Mouse (Mus musculus): ENCODE measurements around the gene Arl14.
"Not testable (repeated sequence)": the region's sequence is repeated elsewhere in the genome, so short reads cannot be mapped to it uniquely, and the experiment has no call there.

Gene Arl14

DNA sequence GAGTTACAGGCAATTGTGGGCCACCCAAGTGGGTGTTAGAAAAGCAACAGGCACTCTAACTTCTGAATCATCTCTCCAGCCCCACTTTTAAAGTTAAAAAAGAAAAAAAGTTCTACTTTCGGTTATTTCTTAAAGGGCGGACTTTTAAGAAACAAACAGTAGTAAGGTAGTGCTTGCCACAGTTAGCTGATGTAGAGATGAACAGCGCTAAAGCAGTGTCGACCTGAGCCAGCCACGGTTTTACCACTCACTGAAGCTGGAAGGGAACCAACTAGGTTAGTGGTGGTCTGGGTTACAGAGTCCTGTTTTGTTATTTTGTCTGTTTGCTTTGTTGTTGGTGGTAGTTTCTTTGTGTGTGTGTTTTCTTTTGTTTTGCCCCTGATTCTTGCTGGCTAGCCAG is 8.8 kb upstream of the Arl14 start:
- DNase-seq (ENCODE audit: low spot score in 2 of 2): no peak

GRCm38 (mm10) chr3:69214566-69214965 is 7.7 kb upstream of the Arl14 start:
- DNase-seq (ENCODE audit: low spot score in 2 of 2): no peak

GRCm38 (mm10) chr3:69222502-69222900 is 282 bp downstream of the Arl14 start:
- DNase-seq (ENCODE audit: low spot score in 2 of 2): no peak

GRCm38 (mm10) chr3:69222987-69223386 is 768 bp downstream of the Arl14 start:
- no peak for DNase-seq (ENCODE audit: low spot score in 2 of 2)

DNA sequence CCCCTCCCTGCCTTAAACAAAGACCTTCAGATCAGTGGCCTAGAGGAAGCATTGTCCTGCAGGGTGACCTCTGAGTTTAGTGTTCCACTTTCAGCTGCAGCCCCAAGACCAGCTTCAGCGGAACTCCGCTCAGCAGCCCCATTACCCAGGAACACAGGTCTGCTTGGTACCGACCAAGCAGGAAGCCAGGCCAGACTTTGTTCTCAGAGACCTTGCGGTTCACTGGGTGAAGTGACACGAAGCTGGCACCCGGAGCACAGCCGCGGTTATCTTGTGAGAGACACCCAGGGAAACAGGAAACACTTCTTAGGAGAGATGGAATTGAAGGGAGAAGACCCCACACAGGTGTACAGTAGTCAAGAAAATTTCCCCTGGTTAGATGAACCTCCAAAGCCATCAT is 1.4 kb downstream of the Arl14 start:
- peak; percentile 30 to 37 for DNase-seq (ENCODE audit: low spot score in 2 of 2)

GRCm38 (mm10) chr3:69225019-69225418 is 2.8 kb downstream of the Arl14 start:
- DNase-seq (ENCODE audit: low spot score in 2 of 2): no peak

DNA sequence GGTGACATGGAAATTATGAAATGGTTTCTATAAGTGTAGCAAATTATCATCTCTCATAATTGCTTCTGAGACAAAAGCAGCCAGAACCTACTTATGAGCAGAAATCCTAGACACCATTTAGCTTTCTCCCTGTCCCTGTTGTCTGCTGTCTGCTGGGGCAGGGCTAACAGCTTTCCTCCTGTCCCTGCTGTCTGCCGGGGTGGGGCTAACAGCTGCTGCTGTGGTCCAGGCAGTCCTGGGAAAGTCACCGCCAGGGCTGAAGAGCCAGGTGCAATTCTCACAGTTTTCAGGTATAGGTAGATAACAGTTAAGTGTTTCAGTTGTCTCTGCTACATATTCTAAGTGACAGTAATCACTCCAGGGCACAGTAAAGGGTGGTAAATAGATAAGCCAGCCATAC is 4.3 kb downstream of the Arl14 start:
- DNase-seq (ENCODE audit: low spot score in 2 of 2): no peak

GRCm38 (mm10) chr3:69228002-69228401 is 5.8 kb downstream of the Arl14 start:
- DNase-seq (ENCODE audit: low spot score in 2 of 2): peak; percentile 13 to 19

- DNase-seq (ENCODE audit: low spot score in 2 of 2): no peak
Observed at GRCm38 (mm10) chr3:69231522-69232138, 9.4 kb downstream of the Arl14 start.

DNA sequence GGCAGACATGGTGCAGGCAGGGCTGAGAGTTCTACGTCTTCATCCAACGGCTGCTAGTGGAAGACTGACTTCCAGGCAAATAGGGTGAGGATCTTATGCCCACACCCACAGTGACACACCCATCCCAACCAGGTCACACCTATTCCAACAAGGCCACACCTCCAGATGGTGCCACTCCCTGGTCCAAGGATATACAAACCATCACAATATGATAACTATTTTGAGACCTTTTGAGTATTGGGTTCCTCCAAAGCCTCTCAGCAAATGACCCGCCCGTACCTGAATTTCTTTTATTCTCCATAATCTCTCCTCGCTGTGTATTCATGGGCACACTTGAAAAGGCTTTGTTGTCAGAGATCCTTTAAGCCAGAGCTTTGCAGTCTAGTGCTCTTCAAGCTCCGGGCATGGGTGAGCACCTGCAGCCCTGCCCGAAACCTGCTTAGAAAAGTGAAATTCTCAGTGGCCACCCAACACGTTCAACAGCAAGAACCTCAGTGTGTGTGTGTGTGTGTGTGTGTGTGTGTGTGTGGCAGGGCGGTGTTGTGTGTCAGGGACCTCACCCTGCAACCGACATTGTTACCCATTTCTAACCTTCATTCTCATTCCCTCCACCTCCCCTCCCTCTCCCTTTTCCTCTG is 11.5 kb downstream of the Arl14 start:
- DNase-seq (ENCODE audit: low spot score in 2 of 2): not testable (repeated sequence)

- no peak for DNase-seq (ENCODE audit: low spot score in 2 of 2)
Observed at GRCm38 (mm10) chr3:69234525-69234924, 12.3 kb downstream of the Arl14 start.

DNA sequence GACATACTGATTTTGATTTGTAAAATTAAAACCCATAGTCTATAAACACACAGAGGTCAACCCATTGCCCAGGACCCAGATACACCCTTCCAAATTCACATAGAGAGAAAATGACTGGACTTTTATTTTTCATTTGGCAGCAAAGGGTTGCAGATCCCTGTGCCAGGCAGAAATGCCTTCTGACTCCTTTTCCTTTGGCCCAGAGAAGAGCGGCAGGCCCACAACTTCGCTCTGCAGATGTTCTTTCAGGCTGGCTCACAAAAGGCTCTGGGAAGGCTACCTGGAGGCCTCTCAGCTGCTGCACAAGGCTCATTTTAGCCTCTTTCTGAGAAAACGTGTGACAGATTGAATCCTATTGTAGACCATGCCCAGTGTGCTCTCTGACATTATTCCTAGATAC is 13.6 kb downstream of the Arl14 start:
- no peak for DNase-seq (ENCODE audit: low spot score in 2 of 2)

DNA sequence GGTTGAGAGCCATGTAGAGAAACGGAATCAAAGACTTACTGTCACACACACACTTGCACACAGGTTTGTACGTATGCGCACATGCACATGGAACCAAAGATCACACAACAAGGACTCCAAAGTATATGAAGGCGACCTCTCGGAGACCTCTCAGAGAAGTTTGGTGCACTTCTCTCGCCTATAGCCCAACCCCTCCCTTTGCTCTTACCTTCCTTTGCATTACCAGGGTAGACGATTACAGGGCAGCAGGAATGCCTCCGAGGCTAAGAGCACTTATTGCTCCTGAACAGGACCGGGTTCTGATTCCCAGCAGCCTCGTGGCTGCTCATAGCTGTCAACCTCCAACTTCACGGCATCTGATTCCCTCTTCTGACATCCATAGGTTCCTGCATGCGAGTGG is 14.3 kb downstream of the Arl14 start:
- no peak for DNase-seq (ENCODE audit: low spot score in 2 of 2)

GRCm38 (mm10) chr3:69238141-69238851 is 16.1 kb downstream of the Arl14 start:
- peak; percentile 28 to 47 for DNase-seq (ENCODE audit: low spot score in 2 of 2)

DNA sequence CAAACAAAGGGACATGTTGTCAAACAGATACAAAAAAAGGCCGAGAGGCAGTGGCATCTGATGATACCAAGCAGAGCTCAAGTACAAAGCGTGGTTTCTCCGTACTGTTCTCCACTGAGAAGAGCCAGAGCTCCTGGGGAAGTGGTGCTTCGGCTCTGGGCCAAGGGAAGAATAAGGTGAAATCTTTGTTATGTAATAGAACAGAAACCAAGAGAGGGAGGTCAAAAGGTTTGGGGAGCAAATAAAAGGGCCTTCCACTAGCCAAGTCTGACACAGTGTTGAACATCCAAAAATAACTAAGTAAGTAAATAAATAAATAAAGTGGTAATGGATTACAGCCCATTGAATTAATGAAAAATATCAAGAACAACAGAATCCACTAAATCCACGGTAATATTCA is 17.0 kb downstream of the Arl14 start:
- no peak for DNase-seq (ENCODE audit: low spot score in 2 of 2)

DNA sequence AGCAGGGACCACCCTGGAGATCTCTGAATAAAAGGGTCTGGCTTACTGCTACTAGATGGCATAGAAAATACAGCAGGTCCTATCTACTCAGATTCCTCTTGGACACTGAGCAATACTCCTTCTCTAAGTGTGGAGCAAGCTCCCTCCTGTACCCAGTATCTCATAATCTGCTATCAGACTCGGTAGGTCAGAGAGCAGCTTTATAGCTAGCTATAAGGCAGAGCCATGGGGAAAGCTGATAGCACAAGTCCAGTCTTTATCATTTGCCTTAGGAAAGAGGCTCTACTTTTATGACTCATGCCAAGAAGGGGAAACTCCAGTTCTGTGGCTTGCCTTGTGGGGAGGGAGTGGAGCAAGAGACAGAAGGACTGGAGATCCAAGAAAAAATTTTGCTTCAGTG is 18.8 kb downstream of the Arl14 start:
- no peak for DNase-seq (ENCODE audit: low spot score in 2 of 2)

DNA sequence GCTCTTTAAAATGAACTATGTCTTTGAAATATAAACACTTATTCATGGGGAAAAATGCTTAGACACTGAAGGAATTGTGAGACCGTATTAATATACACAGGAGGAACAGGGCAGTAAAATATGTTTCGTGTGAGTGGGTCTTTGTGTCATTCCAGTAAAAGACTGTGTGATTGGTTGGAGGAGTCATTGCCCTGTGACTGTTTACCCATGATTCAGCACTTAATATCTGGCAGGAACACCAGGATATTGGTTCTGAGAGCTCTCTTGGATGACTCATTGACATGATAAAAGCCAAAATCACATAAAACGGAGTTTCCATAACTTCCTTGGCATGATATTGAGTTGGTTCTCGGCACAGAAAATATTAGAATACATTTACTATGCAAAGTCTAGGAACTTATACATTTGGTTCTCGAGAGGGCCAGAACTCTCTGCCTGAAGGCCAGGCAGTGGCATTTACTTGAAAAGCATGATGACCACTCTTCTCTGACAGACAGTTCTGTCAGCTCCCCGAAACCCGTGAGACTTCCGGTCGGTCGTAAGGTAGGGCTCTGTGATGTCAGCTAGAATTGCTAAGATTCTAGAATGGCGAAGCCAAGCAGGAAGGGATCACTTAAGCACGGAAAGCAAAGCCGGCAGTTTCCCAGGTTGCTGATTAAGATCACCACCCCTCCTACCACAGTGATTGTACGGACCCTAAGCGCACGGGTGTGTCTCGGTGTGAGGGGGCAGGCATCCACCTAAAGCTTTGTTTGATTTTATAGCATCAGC is 31.1 kb downstream of the Arl14 start:
- DNase-seq (ENCODE audit: low spot score in 2 of 2): no peak

- no peak for DNase-seq (ENCODE audit: low spot score in 2 of 2)
Observed at GRCm38 (mm10) chr3:69254676-69255075, 32.5 kb downstream of the Arl14 start.

DNA sequence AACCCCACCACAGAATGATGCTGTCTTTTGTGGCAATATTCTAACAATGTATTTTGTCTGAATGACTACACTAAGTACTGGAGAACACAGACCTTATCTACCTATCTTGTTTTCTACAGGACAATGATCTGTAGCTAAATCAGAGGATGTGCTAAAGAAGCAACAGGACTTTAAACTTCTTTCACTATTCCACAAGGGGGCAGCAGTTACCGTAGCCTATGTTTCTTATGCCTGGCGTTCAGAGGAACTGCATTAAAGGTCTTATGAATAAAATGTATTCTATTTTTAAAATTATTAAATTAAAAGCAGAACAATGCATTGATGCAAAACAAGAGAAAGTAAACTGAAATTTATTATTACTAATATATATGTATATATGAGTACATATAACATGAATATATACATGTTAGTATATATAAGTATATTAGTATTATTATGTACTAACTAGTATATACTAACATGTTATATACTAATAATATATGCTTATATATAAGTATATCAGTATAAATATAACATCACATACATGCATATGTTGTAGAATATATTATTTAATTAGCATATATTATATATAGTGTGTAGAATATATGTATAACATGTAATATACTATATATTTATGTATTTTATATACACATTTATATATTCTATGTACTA is 35.0 kb downstream of the Arl14 start:
- DNase-seq (ENCODE audit: low spot score in 2 of 2): peak; percentile 31 to 35

GRCm38 (mm10) chr3:69263010-69263643 is 40.9 kb downstream of the Arl14 start:
- no peak for DNase-seq (ENCODE audit: low spot score in 2 of 2)

DNA sequence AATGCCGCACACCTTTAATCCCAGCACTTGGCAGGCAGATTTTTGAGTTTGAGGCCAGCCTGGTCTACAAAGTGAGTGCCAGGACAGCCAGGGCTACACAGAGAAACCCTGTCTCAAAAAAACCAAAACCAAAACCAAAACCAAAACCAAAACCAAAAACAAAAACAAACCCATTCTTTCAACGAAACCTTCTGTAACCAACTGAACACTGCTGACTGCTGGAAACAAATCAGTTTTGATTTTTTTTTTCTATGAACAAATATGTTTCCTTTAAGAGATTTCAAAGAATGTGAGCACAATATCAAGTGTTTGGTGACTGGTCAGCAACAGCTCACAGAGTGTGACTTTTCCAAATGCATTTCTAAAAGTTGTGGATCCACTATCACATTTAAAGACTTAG is 42.1 kb downstream of the Arl14 start:
- DNase-seq (ENCODE audit: low spot score in 2 of 2): not testable (repeated sequence)
